Mouse (Mus musculus) lung, adult 2 months (tissue): ENCODE measurements around the gene Wnt7b.

ENCODE experiments used
- CTCF ChIP-seq: fragments of 200-500 bp; IDR thresholded peaks from 2 replicates; pipeline ENCODE4 v1.5.1; 2011; ENCODE audit warnings: mild to moderate bottlenecking, low read length, control low read depth; ENCODE audit not compliant: insufficient read depth
- POLR2A ChIP-seq: fragments of 200-500 bp; IDR thresholded peaks from 2 replicates; pipeline ENCODE4 v1.6.1; 2011; ENCODE audit warnings: low read depth, mild to moderate bottlenecking, control low read depth, low read length, borderline replicate concordance; ENCODE audit errors: extremely low read depth

DNA sequence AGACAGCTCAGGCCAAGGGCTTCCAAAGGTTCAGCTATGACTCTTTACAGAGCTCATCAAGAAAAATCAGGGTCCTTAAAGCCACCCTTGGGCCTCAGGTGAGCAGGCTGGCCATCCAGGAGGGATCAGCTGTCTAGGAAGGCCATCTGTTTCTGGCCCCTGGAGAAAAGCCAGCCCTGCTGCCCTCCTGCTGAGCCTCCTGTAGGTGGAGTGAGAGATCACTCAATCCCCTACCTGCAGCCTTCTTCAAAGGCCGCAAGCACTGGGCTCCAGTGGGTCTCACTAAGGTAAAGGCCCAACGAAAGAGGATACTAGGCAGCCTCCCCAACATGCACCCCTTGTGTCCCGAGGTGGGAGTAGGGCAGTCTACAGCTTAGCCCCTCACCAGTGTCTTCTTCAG lies 50.2 kb downstream of the Wnt7b start:
- TF ChIP-seq CTCF: peak; percentile 17; the same call in 1 of the 2 replicates
- no peak for TF ChIP-seq POLR2A
